Mouse (Mus musculus) heart, embryonic 16.5 days (tissue): ENCODE results near the gene Ophn1. TPM values are rescaled to one million over a fixed set of nuclear protein-coding genes. Genes with fewer than 3 reads are reported as not detected.

Experiments used
- ATAC-seq: fragments of 200-750 bp; cut with Nextera tagmentation; replicated peaks from 2 replicates; pipeline ENCODE4 v1.8.0; 2017; ENCODE audit warnings: moderate number of reproducible peaks; ENCODE audit not compliant: insufficient read depth, low FRiP score; ENCODE audit errors: extremely low read depth
- H3K27ac ChIP-seq: fragments of 300-500 bp; sonication (generic); 2 replicates; pipeline ENCODE4 v1.5.1; 2014; ENCODE audit warnings: mild to moderate bottlenecking, low read length, control low read depth, moderate library complexity
- H3K27me3 ChIP-seq: fragments of 300-500 bp; sonication (generic); 2 replicates; pipeline ENCODE4 v1.6.1; 2014; ENCODE audit warnings: low read length, mixed read lengths; ENCODE audit not compliant: control insufficient read depth, insufficient read depth
- H3K36me3 ChIP-seq: fragments of 300-500 bp; sonication (generic); 2 replicates; pipeline ENCODE4 v1.6.1; 2014; ENCODE audit not compliant: control insufficient read depth, insufficient read depth
- H3K4me1 ChIP-seq: fragments of 300-500 bp; sonication (generic); 2 replicates; pipeline ENCODE4 v1.6.1; 2014; ENCODE audit warnings: low read length, mixed read lengths; ENCODE audit not compliant: control insufficient read depth, insufficient read depth
- H3K4me2 ChIP-seq: fragments of 300-500 bp; sonication (generic); 2 replicates; pipeline ENCODE4 v1.6.1; 2014; ENCODE audit warnings: low read depth, mild to moderate bottlenecking, control low read depth, low read length
- H3K4me3 ChIP-seq: fragments of 300-500 bp; sonication (generic); 2 replicates; pipeline ENCODE4 v1.5.1; 2014; ENCODE audit warnings: mild to moderate bottlenecking, control low read depth, low read length
- H3K9ac ChIP-seq: fragments of 300-500 bp; sonication (generic); 2 replicates; pipeline ENCODE4 v1.6.1; 2014; ENCODE audit warnings: low read length, control low read depth
- H3K9me3 ChIP-seq: fragments of 300-500 bp; sonication (generic); replicated peaks from 2 replicates; pipeline ENCODE4 v1.6.1; 2016; ENCODE audit warnings: low read length; ENCODE audit not compliant: control insufficient read depth
- WGBS: fragments of 180-500 bp; shearing (Covaris S2); extraction: QIAGEN DNeasy Blood & Tissue Kit; methylation state at CpG from one replicate; pipeline ENCODE4 v1.1.7; 2014; 5-methylcytosine and 5-hydroxymethylcytosine counted together
- microRNA-seq: library from miRNA; unstranded; fragments of <30 nt; microRNA quantifications from one replicate; pipeline ENCODE4, GENCODE M21; 2017
- polyA plus RNA-seq: library from polyadenylated mRNA; unstranded; fragments of >200 nt; fragmentation: Nextera tagmentation; extraction: Ambion mirVana; gene quantifications from 2 replicates; pipeline ENCODE4 v1.2.1, GENCODE M21; 2015

Ophn1 gene
- polyA plus RNA-seq, 1 experiment from 2014 or later = 7.0 TPM

- H3K4me2 ChIP-seq = no peak overlapping the region
- no peak overlapping the region for H3K4me3 ChIP-seq
- no peak for ATAC-seq
- no peaks in the 10 kb centered on the region for H3K4me1 ChIP-seq
- 3% methylated on average over 2 of the region's 2 CpGs for WGBS
- H3K27ac ChIP-seq = no peak overlapping the region
- H3K9me3 ChIP-seq = no peaks in the 10 kb centered on the region
- H3K36me3 ChIP-seq = no peaks in the 10 kb centered on the region
- no peaks in the 10 kb centered on the region for H3K27me3 ChIP-seq
- H3K9ac ChIP-seq = no peak overlapping the region
Measured at GRCm38 (mm10) chrX:98618865-98619264, 272.0 kb downstream of the Ophn1 start.

DNA sequence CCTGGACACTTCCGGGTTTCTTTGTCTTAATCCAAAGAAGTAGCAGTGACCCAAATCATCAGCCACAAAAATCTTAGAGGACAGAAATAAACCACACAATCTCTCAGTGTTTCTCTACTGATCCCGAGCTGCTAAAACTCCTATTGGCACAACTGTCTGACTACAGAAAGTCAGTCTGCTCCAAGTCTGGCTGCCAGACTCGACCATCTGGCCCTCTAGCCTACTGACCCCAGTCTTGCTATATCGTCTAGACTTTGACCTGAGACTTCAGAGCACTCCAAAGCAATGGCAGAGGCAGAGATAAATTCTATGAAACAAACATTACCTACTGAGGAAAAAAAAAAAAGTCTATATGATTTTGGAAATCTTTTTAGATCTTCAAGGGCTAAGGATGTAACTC is 273.4 kb downstream of the Ophn1 start:
- no peaks in the 10 kb centered on the region for H3K27me3 ChIP-seq
- H3K4me3 ChIP-seq = no peak overlapping the region
- H3K36me3 ChIP-seq = no peaks in the 10 kb centered on the region
- 57% methylated on average over 4 of the region's 4 CpGs for WGBS
- no peak overlapping the region for H3K9ac ChIP-seq
- no peak overlapping the region for H3K27ac ChIP-seq
- ATAC-seq = no peak
- H3K9me3 ChIP-seq = no peaks in the 10 kb centered on the region
- no peaks in the 10 kb centered on the region for H3K4me1 ChIP-seq
- no peak overlapping the region for H3K4me2 ChIP-seq

DNA sequence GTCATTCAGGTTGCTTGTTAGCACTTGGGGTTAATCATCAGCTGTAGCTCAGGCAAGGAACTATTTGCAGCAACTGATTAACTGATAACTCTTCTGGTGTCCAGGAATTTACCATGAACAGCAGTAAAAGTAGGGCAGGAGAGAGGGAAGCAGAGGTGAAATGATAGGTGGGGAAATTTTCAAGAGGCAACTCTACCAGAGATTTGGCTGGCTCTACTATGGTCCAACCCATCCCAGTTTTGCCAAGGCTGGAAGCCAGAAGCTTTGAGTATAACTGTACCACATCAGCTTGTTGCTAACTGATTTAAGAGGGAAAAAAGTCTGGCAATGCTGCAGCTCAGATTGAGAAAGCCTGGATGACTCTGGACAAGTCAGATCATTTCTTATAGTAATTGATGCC is 316.6 kb downstream of the Ophn1 start:
- no peaks in the 10 kb centered on the region for H3K9me3 ChIP-seq

GRCm38 (mm10) chrX:98546458-98546857 is 344.4 kb downstream of the Ophn1 start:
- Histone ChIP-seq H3K4me3 (no peak overlapping the region), H3K4me1 (no peaks in the 10 kb centered on the region), H3K9ac (no peak overlapping the region), H3K4me2 (no peak overlapping the region), H3K9me3 (no peaks in the 10 kb centered on the region), H3K27me3 (no peaks in the 10 kb centered on the region), H3K36me3 (no peaks in the 10 kb centered on the region), H3K27ac (no peak overlapping the region)
- WGBS = 83% methylated on average over 1 of the region's 1 CpGs
- ATAC-seq = no peak

More for the DNA sequence above, 316.6 kb downstream of the Ophn1 start:
- no peak overlapping the region for H3K27ac ChIP-seq
- H3K4me1 ChIP-seq = no peaks in the 10 kb centered on the region
- ATAC-seq = no peak
- H3K36me3 ChIP-seq = no peaks in the 10 kb centered on the region
- no peak overlapping the region for H3K4me3 ChIP-seq
- no peaks in the 10 kb centered on the region for H3K27me3 ChIP-seq
- no peak overlapping the region for H3K9ac ChIP-seq
- no peak overlapping the region for H3K4me2 ChIP-seq

GRCm38 (mm10) chrX:98515329-98515728 is 375.5 kb downstream of the Ophn1 start:
- Histone ChIP-seq H3K9me3 (no peaks in the 10 kb centered on the region), H3K9ac (no peak overlapping the region), H3K4me3 (no peak overlapping the region), H3K4me1 (no peaks in the 10 kb centered on the region), H3K27ac (no peak overlapping the region), H3K27me3 (no peaks in the 10 kb centered on the region), H3K36me3 (no peaks in the 10 kb centered on the region), H3K4me2 (no peak overlapping the region)
- 63% methylated on average over 2 of the region's 2 CpGs for WGBS
- ATAC-seq = no peak; the same call in 1 of the 2 replicates

- H3K4me1 ChIP-seq = no peaks in the 10 kb centered on the region
- no peak overlapping the region for H3K4me2 ChIP-seq
- no peak overlapping the region for H3K9ac ChIP-seq
- no peaks in the 10 kb centered on the region for H3K36me3 ChIP-seq
- H3K27ac ChIP-seq = no peak overlapping the region
- ATAC-seq = no peak
- WGBS = 70% methylated on average over 3 of the region's 3 CpGs
- H3K9me3 ChIP-seq = no peaks in the 10 kb centered on the region
- H3K4me3 ChIP-seq = no peak overlapping the region
- H3K27me3 ChIP-seq = no peaks in the 10 kb centered on the region
Measured at GRCm38 (mm10) chrX:98514359-98514904, 376.4 kb downstream of the Ophn1 start.

Small RNAs within 50 kb of the gene (microRNA-seq; reads per million reads assigned to microRNA genes)
- not detected for gene Gm27554

Other genes with a start within 250 kb of the Ophn1 start
- 16.8 and 19.6 TPM in 2 replicates for gene Yipf6, start 45.3 kb upstream of the Ophn1 start, polyA plus RNA-seq
- gene Stard8, start 112.2 kb upstream of the Ophn1 start, polyA plus RNA-seq = 16.0 and 16.1 TPM in 2 replicates
- 17.4 and 19.4 TPM in 2 replicates for gene Efnb1, start 245.1 kb upstream of the Ophn1 start, polyA plus RNA-seq